Mouse (Mus musculus) brown adipose tissue, adult 24 weeks (tissue): ENCODE results near the gene Sel1l. TPM values are rescaled to one million over a fixed set of nuclear protein-coding genes. Genes with fewer than 3 reads are reported as not detected.

Experiments used
- H3K27ac ChIP-seq: fragments of 200-500 bp; replicated peaks from 2 replicates; pipeline ENCODE4 v1.5.1; 2012; ENCODE audit warnings: low read depth, mild to moderate bottlenecking, low read length
- H3K4me1 ChIP-seq: fragments of 200-500 bp; 2 replicates; pipeline ENCODE4 v1.6.1; 2012; ENCODE audit warnings: low read length, mixed read lengths; ENCODE audit not compliant: control insufficient read depth, insufficient read depth, insufficient read length
- H3K4me3 ChIP-seq: fragments of 200-500 bp; 2 replicates; pipeline ENCODE4 v1.5.1; 2012; ENCODE audit warnings: low read depth, mild to moderate bottlenecking, low read length, moderate library complexity; ENCODE audit not compliant: insufficient read depth
- polyA plus RNA-seq: library from polyadenylated mRNA; stranded (reverse); fragments of >200 nt; gene quantifications from 2 replicates; pipeline ENCODE4 v1.2.4, GENCODE M21; 2012; ENCODE audit not compliant: missing spikeins, insufficient read depth, insufficient read length

The Sel1l gene
- polyA plus RNA-seq, 1 experiment = 46.6 TPM

DNA sequence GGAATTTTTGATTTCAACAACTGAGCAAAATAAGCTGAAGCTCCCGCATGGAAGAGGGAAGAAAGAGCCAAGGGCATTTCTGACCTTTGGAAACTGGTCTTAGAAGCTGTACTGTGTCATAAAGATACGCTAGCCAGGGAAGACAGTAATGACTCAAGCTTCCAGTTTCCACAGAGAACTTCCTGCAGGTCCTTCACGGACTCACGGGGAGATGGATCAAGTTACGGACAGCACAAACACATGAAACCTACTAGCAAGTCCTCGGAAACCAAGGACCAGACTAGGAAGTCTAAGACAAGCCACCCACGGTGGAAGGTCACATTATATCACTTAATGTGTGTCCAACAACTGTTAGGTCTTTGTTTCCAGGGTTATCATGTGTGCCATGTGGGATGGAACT, 10.7 kb downstream of the Sel1l start:
- Histone ChIP-seq H3K4me3 (no peak overlapping the region), H3K27ac (no peak overlapping the region), H3K4me1 (peaks cover 5% of the 10 kb centered on the region; the same call in 1 of the 2 replicates)

DNA sequence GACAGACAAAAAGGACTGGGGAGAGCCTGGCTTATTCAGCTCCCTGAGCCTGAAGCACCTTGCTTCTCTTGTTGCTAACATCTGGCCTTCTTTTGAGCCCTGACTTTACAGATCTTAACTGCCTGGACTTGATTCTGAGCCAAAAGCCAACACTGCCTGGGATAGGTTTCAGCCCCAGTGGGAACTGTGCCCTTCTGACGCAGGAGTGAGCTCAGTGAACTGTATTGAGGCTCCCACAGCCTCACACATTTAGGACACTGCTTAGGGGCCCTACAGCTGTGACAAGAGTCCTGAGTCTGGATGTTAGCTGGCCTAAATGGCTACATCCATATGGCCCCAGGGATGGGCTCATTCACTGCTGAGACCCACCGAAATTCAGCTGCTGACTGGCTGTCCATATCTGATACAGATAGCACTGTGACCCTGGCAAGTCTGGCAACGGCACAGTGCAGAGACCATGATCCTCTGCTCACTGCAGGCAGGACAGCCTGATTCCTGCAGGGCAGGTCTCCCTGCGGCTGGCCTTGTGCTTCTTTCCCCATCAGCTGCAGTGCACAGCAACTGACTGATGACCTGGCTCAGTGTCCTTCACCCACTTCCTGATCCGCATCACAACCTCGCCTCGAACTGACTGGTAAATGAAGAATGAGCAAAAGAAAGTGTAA, 11.4 kb downstream of the Sel1l start:
- Histone ChIP-seq H3K4me3 (no peak overlapping the region), H3K27ac (no peak overlapping the region), H3K4me1 (peaks cover 5% of the 10 kb centered on the region; the same call in 1 of the 2 replicates)

DNA sequence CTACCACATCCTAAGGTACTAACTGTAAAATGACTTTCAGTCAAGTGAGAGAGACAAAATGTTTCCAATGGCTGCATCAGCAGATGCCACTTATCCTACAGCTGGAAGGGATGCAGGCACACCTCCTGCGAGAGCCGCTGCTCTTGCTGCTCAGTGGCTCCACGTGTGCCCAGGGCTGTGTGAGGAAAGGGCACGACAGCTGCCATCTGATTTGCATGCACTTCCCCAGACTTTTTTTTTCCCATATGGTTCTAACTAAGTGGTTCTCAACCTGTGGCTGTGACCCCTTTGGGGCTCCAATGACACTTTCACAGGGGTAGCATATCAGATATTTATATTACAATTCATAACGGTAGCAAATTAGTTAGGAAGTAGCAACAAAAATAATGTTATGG, 15.0 kb downstream of the Sel1l start:
- H3K4me3 ChIP-seq = no peak overlapping the region
- H3K4me1 ChIP-seq = peaks cover 5% of the 10 kb centered on the region; the same call in 1 of the 2 replicates
- H3K27ac ChIP-seq = no peak overlapping the region

DNA sequence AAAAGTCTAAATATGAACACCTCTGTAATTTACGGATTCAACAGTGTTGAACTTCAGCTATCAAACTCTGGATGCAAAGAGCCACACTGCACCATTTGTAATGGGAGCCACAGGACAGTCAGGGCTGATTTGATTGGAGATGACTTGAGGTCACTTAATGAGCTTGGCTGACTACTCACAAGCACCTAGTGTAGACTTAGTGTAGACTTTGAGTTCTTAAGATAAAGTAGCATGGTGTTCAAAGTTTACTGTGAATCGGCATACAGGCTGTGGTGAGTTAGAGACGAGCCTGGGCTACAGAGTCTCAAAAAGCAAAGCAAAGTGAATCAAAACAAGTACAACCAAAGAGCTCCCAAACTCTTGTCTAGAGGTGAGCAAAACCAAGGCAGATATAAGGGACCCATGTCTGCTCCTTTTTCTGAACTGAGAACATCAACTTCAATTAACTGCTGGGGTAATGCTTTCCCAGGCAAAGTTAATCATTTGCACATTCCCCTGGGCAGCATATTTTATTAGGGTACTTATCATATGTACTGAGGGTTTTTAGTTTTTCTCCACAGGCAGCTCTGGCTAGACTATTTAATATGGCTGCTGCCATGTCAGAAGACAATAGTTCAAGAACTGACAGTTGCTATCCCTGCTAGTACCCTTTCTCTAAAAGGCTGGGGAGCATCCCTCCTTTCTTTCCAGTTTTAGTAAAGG, 15.6 kb downstream of the Sel1l start:
- Histone ChIP-seq H3K4me1 (peaks cover 5% of the 10 kb centered on the region; the same call in 1 of the 2 replicates), H3K27ac (no peak overlapping the region), H3K4me3 (no peak overlapping the region)

DNA sequence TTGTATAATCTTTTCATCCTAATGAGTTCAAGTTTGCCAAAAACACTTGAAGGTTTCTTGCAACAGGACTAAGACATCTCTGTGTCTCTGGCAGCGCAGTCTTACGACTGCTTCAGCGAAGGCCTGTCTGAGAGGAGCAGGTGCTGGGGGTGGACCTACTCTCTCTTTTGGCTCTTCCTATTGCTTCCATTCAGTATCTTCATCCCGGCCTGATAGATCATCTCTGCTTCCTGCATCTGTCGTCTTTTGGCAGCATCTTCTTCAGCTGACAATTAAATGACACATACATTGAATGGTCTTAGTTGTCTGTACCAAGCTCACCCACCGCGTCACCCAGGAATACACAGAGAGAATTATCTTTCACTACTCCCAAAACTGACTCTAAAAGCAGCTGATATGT, 17.5 kb downstream of the Sel1l start:
- Histone ChIP-seq H3K4me1 (no peaks in the 10 kb centered on the region), H3K27ac (no peak overlapping the region), H3K4me3 (no peak overlapping the region)

DNA sequence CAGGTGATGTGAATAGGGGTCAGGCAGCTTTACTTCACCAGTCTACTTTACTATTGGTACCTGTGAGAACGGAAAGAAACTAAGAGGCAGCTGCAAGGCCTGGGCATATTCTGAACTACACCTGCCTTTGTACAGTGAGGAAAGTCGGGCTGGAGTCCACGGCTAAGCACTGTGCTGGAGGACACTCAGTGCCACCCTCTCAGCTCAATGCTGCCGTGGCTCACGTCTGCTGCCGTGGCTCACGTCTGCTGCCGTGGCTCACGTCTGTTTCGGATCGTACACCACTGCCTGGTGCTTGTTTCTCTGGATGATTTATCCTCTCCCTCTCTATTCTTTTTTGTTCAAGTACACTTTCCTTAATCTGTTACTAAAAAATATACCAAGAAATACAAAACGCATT, 28.5 kb downstream of the Sel1l start:
- Histone ChIP-seq H3K4me3 (no peak overlapping the region), H3K4me1 (no peaks in the 10 kb centered on the region), H3K27ac (no peak overlapping the region)

DNA sequence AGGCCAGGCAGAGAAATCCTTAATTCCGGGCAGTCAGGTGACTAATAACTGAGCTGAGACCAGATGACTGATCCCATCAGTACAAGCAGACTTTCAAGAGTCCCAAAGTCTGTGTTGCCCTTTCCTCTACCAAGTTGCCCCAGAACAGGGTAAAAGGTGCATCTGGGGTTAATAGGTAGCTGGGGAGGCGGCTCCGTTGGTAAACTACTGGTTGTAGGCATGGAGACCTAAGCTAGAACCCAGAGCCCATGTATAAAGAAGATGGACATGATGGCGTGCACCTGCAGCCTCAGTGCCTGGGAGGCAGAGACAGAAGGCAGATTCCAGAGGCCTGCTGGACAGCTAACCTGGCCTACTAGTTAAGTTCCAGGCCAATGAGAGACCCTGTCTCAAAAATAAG, 30.2 kb downstream of the Sel1l start:
- no peak overlapping the region for H3K27ac ChIP-seq
- H3K4me1 ChIP-seq = no peaks in the 10 kb centered on the region

DNA sequence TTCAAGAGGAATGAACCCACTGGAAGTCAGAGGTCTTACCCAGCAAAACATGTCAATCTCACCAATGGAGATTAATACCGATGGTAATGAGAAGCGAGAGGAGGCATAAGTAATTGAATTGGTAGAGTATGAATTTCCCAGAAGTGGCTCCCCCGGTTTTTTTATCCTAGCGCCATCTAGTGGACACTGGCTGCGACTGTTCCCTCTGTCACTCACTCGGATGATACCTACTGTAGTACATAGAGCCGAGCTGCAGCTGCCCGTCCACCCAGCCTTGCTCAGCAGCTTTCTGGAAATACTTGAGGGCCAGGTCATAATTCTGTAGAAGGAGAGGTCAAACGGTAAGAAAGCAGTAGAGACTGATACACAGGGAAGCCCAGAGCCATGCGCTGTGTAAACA, 33.0 kb downstream of the Sel1l start:
- Histone ChIP-seq H3K4me1 (no peaks in the 10 kb centered on the region), H3K4me3 (no peak overlapping the region), H3K27ac (no peak overlapping the region)

More for the DNA sequence above, 30.2 kb downstream of the Sel1l start:
- H3K4me3 ChIP-seq = no peak overlapping the region

DNA sequence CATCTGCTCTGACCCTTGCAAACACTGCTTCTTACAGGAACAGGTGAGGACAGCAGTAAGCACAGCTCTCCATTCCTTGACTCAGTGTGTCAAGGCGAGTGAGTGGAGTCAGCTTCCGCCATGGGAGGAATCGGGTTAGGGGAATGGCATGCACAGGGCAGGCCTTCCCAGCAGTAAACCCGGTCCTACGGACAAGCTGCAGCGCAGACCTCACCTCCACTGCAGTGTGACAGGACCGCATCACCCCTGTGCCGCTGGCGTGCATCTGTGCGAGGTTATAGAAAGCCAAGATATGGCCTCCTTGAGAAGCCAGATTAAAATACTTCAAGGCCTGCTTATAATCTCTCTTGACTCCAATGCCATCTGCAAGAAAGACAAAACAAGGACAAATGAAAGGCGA, 33.4 kb downstream of the Sel1l start:
- H3K27ac ChIP-seq = no peak overlapping the region

DNA sequence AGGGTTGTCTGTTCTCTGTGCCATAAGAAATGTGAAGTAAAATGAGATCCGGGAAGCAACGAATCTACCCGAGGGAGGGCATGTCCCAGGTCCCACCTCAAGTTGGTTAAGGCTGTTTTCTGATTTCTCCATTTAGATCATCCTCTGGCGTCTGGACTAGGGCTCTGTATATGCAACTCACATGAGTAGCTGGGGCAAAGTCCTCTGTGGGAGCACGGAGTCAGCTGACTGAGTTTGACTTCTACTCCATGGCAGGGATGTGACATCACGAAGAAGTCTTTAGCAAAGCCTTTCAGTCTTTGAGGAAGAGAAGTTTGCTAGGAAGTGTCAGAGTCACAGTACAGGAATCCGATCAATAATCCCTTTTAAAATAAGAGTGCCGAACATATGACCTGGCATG, 40.0 kb downstream of the Sel1l start:
- H3K27ac ChIP-seq = no peak overlapping the region
- H3K4me1 ChIP-seq = no peaks in the 10 kb centered on the region
- no peak overlapping the region for H3K4me3 ChIP-seq

More for the DNA sequence above, 33.4 kb downstream of the Sel1l start:
- Histone ChIP-seq H3K4me1 (no peaks in the 10 kb centered on the region), H3K4me3 (no peak overlapping the region)

DNA sequence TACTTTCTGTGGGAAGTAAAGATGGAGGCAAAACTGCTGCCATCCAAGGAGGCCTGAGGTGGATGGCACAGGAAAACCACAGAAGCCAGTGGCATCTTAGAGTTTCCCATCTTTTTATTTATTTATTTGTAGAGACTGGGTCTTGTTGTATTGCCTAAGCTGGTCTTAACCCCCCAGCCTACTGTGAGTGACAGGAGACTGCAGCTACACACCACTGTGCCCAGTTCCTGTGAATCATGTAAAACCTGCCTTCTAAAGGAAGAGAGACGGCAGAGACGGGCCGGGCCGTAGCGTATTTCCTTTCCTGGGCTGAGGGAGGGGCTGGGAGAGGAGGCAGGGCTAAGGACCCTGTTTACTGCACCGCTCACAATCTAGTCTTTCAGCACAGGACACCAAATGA, 41.2 kb downstream of the Sel1l start:
- no peak overlapping the region for H3K4me3 ChIP-seq
- H3K4me1 ChIP-seq = no peaks in the 10 kb centered on the region
- H3K27ac ChIP-seq = no peak overlapping the region

DNA sequence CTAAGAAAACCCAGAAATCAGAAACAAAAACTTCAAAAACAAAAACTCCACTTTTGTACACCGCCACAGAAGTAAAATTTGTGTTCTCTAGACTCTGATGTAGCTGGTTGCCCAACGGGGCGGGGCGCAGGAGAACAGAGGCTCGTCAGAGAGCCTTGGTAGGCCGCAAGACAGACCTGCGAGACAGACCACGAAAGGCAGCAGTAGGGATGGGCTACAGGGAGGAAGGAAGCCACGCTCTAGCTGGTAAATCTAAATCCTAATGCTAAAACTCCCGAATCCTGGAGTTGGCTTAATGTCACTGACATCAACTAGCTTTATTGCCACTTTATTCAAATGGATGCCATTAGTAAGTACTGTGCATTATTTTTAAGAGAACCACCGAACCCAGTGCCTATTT, 41.9 kb downstream of the Sel1l start:
- no peaks in the 10 kb centered on the region for H3K4me1 ChIP-seq
- H3K4me3 ChIP-seq = no peak overlapping the region
- no peak overlapping the region for H3K27ac ChIP-seq

DNA sequence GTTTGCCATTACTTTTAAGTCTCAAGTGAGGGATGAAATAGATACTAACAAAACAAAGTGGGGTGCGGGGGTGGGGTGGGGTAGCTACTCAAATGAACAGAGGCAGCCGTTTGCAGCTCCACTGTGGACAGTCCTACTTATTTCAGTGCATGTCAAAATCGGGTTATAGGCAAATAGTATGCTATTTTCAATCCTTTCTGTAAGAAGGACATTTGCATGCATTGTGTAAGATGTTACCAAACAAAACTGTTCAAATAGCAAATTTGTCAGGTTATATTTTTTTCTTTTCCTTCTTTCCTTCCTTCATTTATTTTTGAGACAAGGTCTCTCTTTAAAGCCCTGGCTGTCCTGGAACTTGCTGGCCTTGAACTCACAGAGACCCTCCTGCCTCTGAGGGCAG, 44.7 kb downstream of the Sel1l start:
- no peaks in the 10 kb centered on the region for H3K4me1 ChIP-seq
- H3K27ac ChIP-seq = no peak overlapping the region
- no peak overlapping the region for H3K4me3 ChIP-seq

DNA sequence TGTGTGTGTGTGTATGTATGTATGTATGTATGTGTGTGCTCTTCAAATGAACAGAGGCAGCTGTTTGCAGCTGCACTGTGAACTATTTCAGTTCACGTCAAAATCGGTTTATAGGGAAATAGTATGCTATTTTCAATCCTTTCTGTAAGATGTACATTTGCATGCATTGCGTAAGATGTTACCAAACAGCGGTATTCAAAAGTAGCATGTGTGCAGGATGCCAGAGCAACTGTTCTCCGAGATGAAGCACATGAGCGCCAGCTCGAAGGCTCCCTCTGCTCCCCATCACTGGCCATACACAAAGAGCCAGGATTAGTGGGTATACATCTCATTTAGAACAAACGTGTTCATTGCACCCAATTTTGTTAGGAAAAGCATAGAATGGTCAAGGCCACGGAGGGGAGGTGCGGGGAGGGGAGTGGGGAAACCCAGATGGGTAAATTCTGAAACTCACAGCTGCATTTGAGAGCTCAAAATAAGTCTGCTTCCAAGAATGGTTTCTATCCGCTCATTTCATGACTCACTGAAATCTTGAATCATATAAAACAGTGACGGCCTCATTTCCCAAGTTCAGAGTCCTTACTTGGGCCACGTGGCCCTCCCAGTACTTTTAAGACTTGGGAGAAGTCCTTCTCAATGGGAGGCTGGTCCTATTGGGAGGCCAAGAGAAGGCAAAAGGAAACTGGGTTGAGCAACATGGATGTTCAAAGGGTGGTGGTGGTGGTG, 45.6 kb downstream of the Sel1l start:
- Histone ChIP-seq H3K4me3 (no peak overlapping the region), H3K4me1 (no peaks in the 10 kb centered on the region), H3K27ac (no peak overlapping the region)

DNA sequence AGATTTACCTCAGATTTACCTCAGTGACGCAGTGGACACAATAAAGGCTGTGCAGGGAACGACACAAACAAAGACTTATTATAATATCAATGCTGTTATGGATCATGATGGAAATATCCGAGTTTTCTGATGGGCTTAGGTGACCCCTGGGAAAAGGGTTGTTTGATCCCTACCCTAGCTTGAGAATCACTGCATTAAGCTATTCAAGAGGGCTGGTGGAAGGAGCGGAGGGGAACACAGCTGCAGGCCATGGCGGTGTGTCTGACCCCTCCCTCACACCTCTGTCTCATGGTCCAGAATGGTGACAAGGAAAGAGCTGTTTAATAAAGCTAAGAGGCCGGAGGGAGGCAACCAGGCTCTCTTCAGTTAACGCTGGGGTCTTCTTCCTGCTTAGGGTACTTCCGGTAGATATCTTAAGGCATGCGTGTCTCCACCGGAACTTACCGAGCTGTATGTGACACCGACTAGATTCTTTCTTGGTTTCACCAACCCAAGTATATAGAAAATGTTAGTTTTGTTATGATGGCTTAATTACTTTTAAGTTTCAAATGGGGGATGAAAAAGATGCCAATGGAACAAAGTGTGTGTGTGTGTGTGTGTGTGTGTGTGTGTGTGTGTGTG, 46.3 kb downstream of the Sel1l start:
- Histone ChIP-seq H3K4me3 (no peak overlapping the region), H3K4me1 (no peaks in the 10 kb centered on the region), H3K27ac (no peak overlapping the region)
